8 mouse cellular contexts compared by ENCODE assay signal in genomic region chr7:45705873-45706281, GRCm38 (mm10). TPM values are rescaled to one million over a fixed set of nuclear protein-coding genes. Genes with fewer than 3 reads are reported as not detected.
DNase-seq lines count a peak whose midpoint lies in the region; ATAC-seq and TF ChIP-seq lines count a peak whose summit lies in the region.

No protein-coding gene starts in this region.

- H3K36me3 ChIP-seq in ES-E14 (ENCODE audit: control insufficient read depth, insufficient read depth, low read length, poor library complexity, severe bottlenecking) = peaks cover 6% of the 10 kb centered on the region; the same call in 1 of the 2 replicates
- H3K36me3 ChIP-seq in forebrain, embryonic 13.5 days (ENCODE audit: poor library complexity, severe bottlenecking) = peaks cover 13% of the 10 kb centered on the region
- H3K36me3 ChIP-seq in lung, embryonic 14.5 days (ENCODE audit: insufficient read depth) = peaks cover 17% of the 10 kb centered on the region

- in situ Hi-C loops in ES-E14 (cut with MboI; ENCODE audit: low sequenced_read_pairs in 2 of 2, unreplicated experiment in 2 of 2) = no loop called here

- no peak for ATAC-seq in forebrain, embryonic 13.5 days
- 0 out of 2 replicates have a peak, but pooled peaks have one; percentile 6 for ATAC-seq in lung, embryonic 14.5 days (ENCODE audit: insufficient read depth)

- no peak for TF ChIP-seq CTCF in lung, embryonic 14.5 days (IDR thresholded peaks at IDR 0.05; ENCODE audit: low read depth)

- H3K27ac ChIP-seq in ES-E14 (ENCODE audit: insufficient read depth, low read depth, low read length, poor library complexity, severe bottlenecking) = no peak overlapping the region
- 0 out of 2 replicates have a peak overlapping the region, but pooled peaks have one; percentile 55 for H3K27ac ChIP-seq in forebrain, embryonic 13.5 days
- H3K27ac ChIP-seq in lung, embryonic 14.5 days (ENCODE audit: low read depth) = 0 out of 2 replicates have a peak overlapping the region, but pooled peaks have one; percentile 80

- no peaks in the 10 kb centered on the region for H3K9me3 ChIP-seq in ES-E14 (ENCODE audit: control insufficient read depth, insufficient read depth, low read depth, low read length)
- H3K9me3 ChIP-seq in forebrain, embryonic 13.5 days (replicated peaks) = no peaks in the 10 kb centered on the region
- H3K9me3 ChIP-seq in lung, embryonic 14.5 days (ENCODE audit: low read depth, low read length) = no peaks in the 10 kb centered on the region

- H3K4me3 ChIP-seq in ES-E14 (ENCODE audit: insufficient read depth in 1 of 2, low read depth in 1 of 2, low read length in 2 of 2, poor library complexity in 1 of 2, severe bottlenecking in 1 of 2) = peak overlapping the region; percentile 80 to 85
- peak overlapping the region; percentile 57 for H3K4me3 ChIP-seq in forebrain, embryonic 13.5 days
- H3K4me3 ChIP-seq in lung, embryonic 14.5 days (ENCODE audit: low read depth, low read length) = peak overlapping the region; percentile 55

- H3K27me3 ChIP-seq in forebrain, embryonic 13.5 days = no peaks in the 10 kb centered on the region
- no peaks in the 10 kb centered on the region for H3K27me3 ChIP-seq in lung, embryonic 14.5 days (ENCODE audit: insufficient read depth, low read length)

- intact Hi-C loops in heart, postnatal 36 days (cut with DNase I) = loop anchor here (5.0 kb wide), 1 partner anchor 1001 kb away; no protein-coding TSS in a partner anchor

- WGBS in forebrain, embryonic 13.5 days = under 1% methylated on average over 7 of the region's 7 CpGs
- WGBS in lung, embryonic 14.5 days = under 1% methylated on average over 7 of the region's 7 CpGs

- H3K9ac ChIP-seq in ES-E14 (ENCODE audit: insufficient read depth, low read depth, low read length, poor library complexity, severe bottlenecking) = peak overlapping the region; percentile 83; the same call in 1 of the 2 replicates
- peak overlapping the region; percentile 83 for H3K9ac ChIP-seq in forebrain, embryonic 13.5 days
- H3K9ac ChIP-seq in lung, embryonic 14.5 days = peak overlapping the region; percentile 64

- H3K4me2 ChIP-seq in forebrain, embryonic 13.5 days = peak overlapping the region; percentile 99
- H3K4me2 ChIP-seq in lung, embryonic 14.5 days = peak overlapping the region; percentile 95

- DNase-seq in ES-E14 (ENCODE audit: low read depth, low spot score) = no peak
- peak; percentile 92 to 94 for DNase-seq in adrenal gland, postnatal 36 days
- DNase-seq in heart, postnatal 36 days = peak; percentile 88 to 92
- peak; percentile 82 to 91 for DNase-seq in layer of hippocampus, adult 8-10 months (ENCODE audit: low spot score in 2 of 2)
- DNase-seq in lung, embryonic 14.5 days = peak; percentile 65
- peak; percentile 80 for DNase-seq in right cerebral cortex, adult 18-20 months
- no peak for DNase-seq in c-Kit-positive CD71-positive TER-119-positive erythroid progenitor cells, embryonic 14.5 days (ENCODE audit: low spot score)

- H3K4me1 ChIP-seq in ES-E14 (ENCODE audit: control insufficient read depth in 2 of 2, insufficient read depth in 2 of 2, low read length in 2 of 2, poor library complexity in 1 of 2) = peaks cover 5 to 28% of the 10 kb centered on the region in 2 experiments; a peak in 3 of 4 replicates
- peaks cover 81% of the 10 kb centered on the region for H3K4me1 ChIP-seq in forebrain, embryonic 13.5 days
- H3K4me1 ChIP-seq in lung, embryonic 14.5 days (ENCODE audit: insufficient read depth) = peaks cover 23% of the 10 kb centered on the region

TF ChIP-seq in ES-E14, 5 proteins besides CTCF, POLR2A, EP300 and RAD21:
- TF ChIP-seq ZNF384 (IDR thresholded peaks at IDR 0.05; ENCODE audit: low read depth, low read length) (no peak), HCFC1 (IDR thresholded peaks at IDR 0.05; ENCODE audit: borderline replicate concordance, insufficient read depth, low read length) (no peak), CHD2 (IDR thresholded peaks at IDR 0.05; ENCODE audit: low read depth, low read length) (no peak), MAFK (IDR thresholded peaks at IDR 0.05; ENCODE audit: insufficient read depth, low read depth, low read length) (no peak), ZC3H11A (IDR thresholded peaks at IDR 0.05; ENCODE audit: borderline replicate concordance, low read depth, low read length) (no peak)
TF ChIP-seq in ES-E14: peak in this region for 0.

RNA-seq across cellular contexts. Expression of gene Dbp, which starts 1.0 kb away (rescaled TPM):
- total RNA-seq in ES-E14 (2012; rRNA removed) = 10.0 and 10.6 TPM in 2 replicates
- total RNA-seq in adrenal gland, postnatal 36 days (2021) = 100 to 1,000 TPM; 125 to 262 TPM
- 2.5 and 3.0 TPM in 2 replicates for polyA plus RNA-seq in forebrain, embryonic 13.5 days (2015; fragmentation: Nextera tagmentation; extraction: Ambion mirVana)
- total RNA-seq in heart, postnatal 36 days (2021) = 100 to 1,000 TPM in 1 of 2 experiments, 10 to 100 TPM in 1; 44.4 to 158 TPM
- 100 to 1,000 TPM in 2 of 4 experiments, 10 to 100 TPM in 2; 76.7 to 136 (median 109) TPM for total RNA-seq in layer of hippocampus, adult 8-10 months (2022)
- 2.1 TPM in 2 replicates for polyA plus RNA-seq in lung, embryonic 14.5 days (2014; fragmentation: Nextera tagmentation; extraction: Ambion mirVana)

RNA-seq across cellular contexts. Expression of gene Car11, which starts 6.2 kb away (rescaled TPM):
- total RNA-seq in ES-E14 (2012; rRNA removed) = 4.4 and 7.9 TPM in 2 replicates
- total RNA-seq in adrenal gland, postnatal 36 days (2021) = 10 to 100 TPM in 1 of 2 experiments, 1 to 10 TPM in 1; 8.6 to 10.2 TPM
- 14.9 and 19.8 TPM in 2 replicates for polyA plus RNA-seq in forebrain, embryonic 13.5 days (2015; fragmentation: Nextera tagmentation; extraction: Ambion mirVana)
- 1 to 10 TPM; 6.2 to 6.7 TPM for total RNA-seq in heart, postnatal 36 days (2021)
- total RNA-seq in layer of hippocampus, adult 8-10 months (2022) = 100 to 1,000 TPM; 158 to 230 (median 187) TPM
- polyA plus RNA-seq in lung, embryonic 14.5 days (2014; fragmentation: Nextera tagmentation; extraction: Ambion mirVana) = 2.0 and 4.3 TPM in 2 replicates

RNA-seq across cellular contexts. Expression of gene Rpl18, which starts 9.4 kb away (rescaled TPM):
- 3,487 and 5,312 TPM in 2 replicates for total RNA-seq in ES-E14 (2012; rRNA removed)
- 1,000 to 10,000 TPM; 1,050 to 1,062 TPM for total RNA-seq in adrenal gland, postnatal 36 days (2021)
- polyA plus RNA-seq in forebrain, embryonic 13.5 days (2015; fragmentation: Nextera tagmentation; extraction: Ambion mirVana) = 808 and 823 TPM in 2 replicates
- total RNA-seq in heart, postnatal 36 days (2021) = 100 to 1,000 TPM; 550 to 591 TPM
- total RNA-seq in layer of hippocampus, adult 8-10 months (2022) = 100 to 1,000 TPM; 385 to 434 (median 409) TPM
- 1,245 and 1,303 TPM in 2 replicates for polyA plus RNA-seq in lung, embryonic 14.5 days (2014; fragmentation: Nextera tagmentation; extraction: Ambion mirVana)

RNA-seq across cellular contexts. Expression of gene Sec1, which starts 11.7 kb away (rescaled TPM):
- 4.5 and 7.6 TPM in 2 replicates for total RNA-seq in ES-E14 (2012; rRNA removed)
- under 1 TPM; 0.23 to 0.99 TPM for total RNA-seq in adrenal gland, postnatal 36 days (2021)
- 0.16 and 0.17 TPM in 2 replicates for polyA plus RNA-seq in forebrain, embryonic 13.5 days (2015; fragmentation: Nextera tagmentation; extraction: Ambion mirVana)
- under 1 TPM in 1 of 2 experiments, not detected in 1; 0.22 TPM for total RNA-seq in heart, postnatal 36 days (2021)
- total RNA-seq in layer of hippocampus, adult 8-10 months (2022) = 1 to 10 TPM; 1.6 to 4.6 (median 3.3) TPM
- polyA plus RNA-seq in lung, embryonic 14.5 days (2014; fragmentation: Nextera tagmentation; extraction: Ambion mirVana) = 0.08 TPM in 1 of 2 replicates, not detected in the other

RNA-seq across cellular contexts. Expression of gene Sphk2, which starts 11.9 kb away (rescaled TPM):
- total RNA-seq in ES-E14 (2012; rRNA removed) = 18.7 and 21.5 TPM in 2 replicates
- 10 to 100 TPM; 35.5 to 35.6 TPM for total RNA-seq in adrenal gland, postnatal 36 days (2021)
- polyA plus RNA-seq in forebrain, embryonic 13.5 days (2015; fragmentation: Nextera tagmentation; extraction: Ambion mirVana) = 25.3 and 29.7 TPM in 2 replicates
- 10 to 100 TPM; 16.2 to 18.7 TPM for total RNA-seq in heart, postnatal 36 days (2021)
- 10 to 100 TPM; 28.1 to 36.7 (median 32.7) TPM for total RNA-seq in layer of hippocampus, adult 8-10 months (2022)
- polyA plus RNA-seq in lung, embryonic 14.5 days (2014; fragmentation: Nextera tagmentation; extraction: Ambion mirVana) = 21.9 and 23.8 TPM in 2 replicates

Comparison
In these comparisons a context has a peak if more than half of its experiments do, and no peak if none do; other contexts are left out.
1. DNase-seq: peak in adrenal gland, postnatal 36 days (2 of 2), heart, postnatal 36 days (2 of 2), layer of hippocampus, adult 8-10 months (2 of 2), lung, embryonic 14.5 days (single experiment) and right cerebral cortex, adult 18-20 months (single experiment); none in ES-E14 (single experiment) and c-Kit-positive CD71-positive TER-119-positive erythroid progenitor cells, embryonic 14.5 days (single experiment).
2. RNA of gene Car11, which starts 6.2 kb away (total RNA-seq): 158 to 230 TPM in layer of hippocampus, adult 8-10 months; 8.6 to 10.2 TPM in adrenal gland, postnatal 36 days, 6.2 to 6.7 TPM in heart, postnatal 36 days and 4.4 to 7.9 TPM in ES-E14; every median in the first group is over 10 times any median in the second.
3. Peak in every context shown above with its lines, with median percentiles within 50 percentile points of each other: H3K4me3 ChIP-seq and H3K9ac ChIP-seq.